Mouse (Mus musculus): ENCODE measurements around the gene Prkca. TPM values are rescaled to one million over a fixed set of nuclear protein-coding genes. Genes with fewer than 3 reads are reported as not detected.
A peak's percentile ranks its signal among the peaks of the same experiment; 100 is the strongest.

Gene Prkca
- total RNA-seq, 1 experiment: 8.4 TPM

DNA sequence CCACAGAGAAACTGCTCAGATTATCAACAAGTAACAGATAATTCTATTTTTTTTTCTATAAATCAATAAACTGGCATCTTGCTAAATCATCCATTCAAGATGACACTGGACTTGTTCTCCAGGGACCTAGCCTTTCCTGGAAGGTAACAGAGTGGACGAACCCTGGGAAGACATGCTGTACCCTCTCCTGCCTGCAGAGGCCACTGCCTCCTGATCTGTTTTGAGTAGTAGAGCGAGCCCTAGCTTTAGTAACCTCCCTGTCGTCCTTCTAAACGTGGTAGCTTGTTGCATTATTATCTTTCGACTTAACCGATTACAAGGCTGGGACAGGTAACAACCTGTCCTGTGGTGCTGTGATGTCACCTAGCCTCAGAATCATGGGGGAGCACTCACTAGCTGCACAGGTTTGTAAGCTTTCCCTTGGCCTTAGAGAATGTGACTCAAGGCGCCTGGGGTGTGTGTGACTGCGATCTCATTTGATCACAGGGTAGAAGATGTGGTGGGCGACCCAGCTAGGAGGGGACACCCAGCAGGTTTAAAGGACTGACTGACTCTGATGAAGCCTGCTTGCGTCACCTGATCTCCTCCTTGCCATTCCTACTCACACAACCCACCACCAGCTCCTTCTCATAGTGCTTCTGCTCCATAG, 312.6 kb downstream of the Prkca start:
- H3K4me3 ChIP-seq (ENCODE audit: insufficient read depth in 1 of 2, low read depth in 1 of 2, low read length in 2 of 2, poor library complexity in 1 of 2, severe bottlenecking in 1 of 2): no peak overlapping the region
- H3K36me3 ChIP-seq (ENCODE audit: control insufficient read depth, insufficient read depth, low read length, poor library complexity, severe bottlenecking): no peaks in the 10 kb centered on the region
- H3K9ac ChIP-seq (ENCODE audit: insufficient read depth, low read depth, low read length, poor library complexity, severe bottlenecking): no peak overlapping the region
- H3K9me3 ChIP-seq (ENCODE audit: control insufficient read depth, insufficient read depth, low read depth, low read length): no peaks in the 10 kb centered on the region
- TF ChIP-seq CHD2 (IDR thresholded peaks at IDR 0.05; ENCODE audit: low read depth, low read length) (no peak), ZNF384 (IDR thresholded peaks at IDR 0.05; ENCODE audit: low read depth, low read length) (no peak), MAFK (IDR thresholded peaks at IDR 0.05; ENCODE audit: insufficient read depth, low read depth, low read length) (no peak), HCFC1 (IDR thresholded peaks at IDR 0.05; ENCODE audit: borderline replicate concordance, insufficient read depth, low read length) (no peak), ZC3H11A (IDR thresholded peaks at IDR 0.05; ENCODE audit: borderline replicate concordance, low read depth, low read length) (peak; percentile 7; the same call in 1 of the 2 replicates)
- H3K4me1 ChIP-seq (ENCODE audit: control insufficient read depth in 2 of 2, insufficient read depth in 2 of 2, low read length in 2 of 2, poor library complexity in 1 of 2): no peaks in the 10 kb centered on the region
- in situ Hi-C loops (cut with MboI; ENCODE audit: low sequenced_read_pairs in 2 of 2, unreplicated experiment in 2 of 2): loop anchor here (10.0 to 25.0 kb wide), 2 partner anchors 344 to 356 kb away; no protein-coding TSS in a partner anchor
- no peak for DNase-seq (ENCODE audit: low read depth, low spot score)
- no peak overlapping the region for H3K27ac ChIP-seq (ENCODE audit: insufficient read depth, low read depth, low read length, poor library complexity, severe bottlenecking)

DNA sequence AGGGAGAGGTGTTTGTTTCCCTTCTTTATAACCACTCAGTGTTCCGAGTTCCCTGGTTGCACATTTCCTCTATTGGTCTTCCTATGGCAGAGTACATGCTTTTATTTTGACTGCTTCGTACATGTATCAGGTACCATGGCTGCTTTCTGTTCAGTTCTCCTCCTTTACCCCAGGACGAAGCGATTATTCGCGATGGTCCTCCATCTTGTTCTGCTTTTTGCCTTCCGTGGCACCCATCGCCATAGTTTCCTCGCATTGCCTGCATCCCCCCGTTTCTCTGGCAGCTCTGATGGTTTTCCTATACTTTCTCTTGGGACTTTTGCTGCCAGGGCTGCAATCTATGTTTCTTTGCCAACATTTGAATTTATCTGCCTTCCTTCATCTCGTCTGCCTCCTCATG, 314.4 kb downstream of the Prkca start:
- in situ Hi-C loops (cut with MboI; ENCODE audit: low sequenced_read_pairs in 2 of 2, unreplicated experiment in 2 of 2): loop anchor here in 1 of 2 experiments (25.0 kb wide), 1 partner anchor 358 kb away; no protein-coding TSS in a partner anchor
- H3K9me3 ChIP-seq (ENCODE audit: control insufficient read depth, insufficient read depth, low read depth, low read length): no peaks in the 10 kb centered on the region
- H3K27ac ChIP-seq (ENCODE audit: insufficient read depth, low read depth, low read length, poor library complexity, severe bottlenecking): no peak overlapping the region
- TF ChIP-seq HCFC1 (IDR thresholded peaks at IDR 0.05; ENCODE audit: borderline replicate concordance, insufficient read depth, low read length) (no peak), ZNF384 (IDR thresholded peaks at IDR 0.05; ENCODE audit: low read depth, low read length) (no peak), ZC3H11A (IDR thresholded peaks at IDR 0.05; ENCODE audit: borderline replicate concordance, low read depth, low read length) (no peak), CHD2 (IDR thresholded peaks at IDR 0.05; ENCODE audit: low read depth, low read length) (no peak), MAFK (IDR thresholded peaks at IDR 0.05; ENCODE audit: insufficient read depth, low read depth, low read length) (no peak)
- no peak for DNase-seq (ENCODE audit: low read depth, low spot score)
- H3K36me3 ChIP-seq (ENCODE audit: control insufficient read depth, insufficient read depth, low read length, poor library complexity, severe bottlenecking): no peaks in the 10 kb centered on the region
- no peak overlapping the region for H3K4me3 ChIP-seq (ENCODE audit: insufficient read depth in 1 of 2, low read depth in 1 of 2, low read length in 2 of 2, poor library complexity in 1 of 2, severe bottlenecking in 1 of 2)
- H3K4me1 ChIP-seq (ENCODE audit: control insufficient read depth in 2 of 2, insufficient read depth in 2 of 2, low read length in 2 of 2, poor library complexity in 1 of 2): no peaks in the 10 kb centered on the region
- no peak overlapping the region for H3K9ac ChIP-seq (ENCODE audit: insufficient read depth, low read depth, low read length, poor library complexity, severe bottlenecking)

DNA sequence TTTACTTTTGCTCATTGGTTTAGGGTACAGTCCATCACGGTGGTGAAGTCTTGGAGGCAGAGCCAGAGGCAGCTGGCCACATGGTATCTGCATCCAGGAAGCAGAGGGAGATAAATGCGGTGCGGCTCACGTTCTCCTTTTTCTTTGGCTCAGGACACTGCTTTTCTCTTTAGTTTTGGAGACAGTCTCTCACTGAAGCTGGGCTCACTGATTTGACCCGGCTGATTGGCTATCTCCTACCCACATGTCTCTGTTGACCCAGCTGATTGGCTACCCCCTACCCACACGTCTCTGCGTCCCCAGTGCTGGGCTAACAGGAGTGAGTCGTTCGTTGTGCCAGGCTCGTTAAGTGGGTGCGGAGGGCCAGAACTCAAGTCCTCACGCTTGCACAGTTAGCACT, 315.3 kb downstream of the Prkca start:
- Histone ChIP-seq H3K4me1 (ENCODE audit: control insufficient read depth in 2 of 2, insufficient read depth in 2 of 2, low read length in 2 of 2, poor library complexity in 1 of 2) (no peaks in the 10 kb centered on the region), H3K36me3 (ENCODE audit: control insufficient read depth, insufficient read depth, low read length, poor library complexity, severe bottlenecking) (no peaks in the 10 kb centered on the region), H3K9me3 (ENCODE audit: control insufficient read depth, insufficient read depth, low read depth, low read length) (no peaks in the 10 kb centered on the region), H3K27ac (ENCODE audit: insufficient read depth, low read depth, low read length, poor library complexity, severe bottlenecking) (no peak overlapping the region), H3K9ac (ENCODE audit: insufficient read depth, low read depth, low read length, poor library complexity, severe bottlenecking) (no peak overlapping the region; the same call in 1 of the 2 replicates), H3K4me3 (ENCODE audit: insufficient read depth in 1 of 2, low read depth in 1 of 2, low read length in 2 of 2, poor library complexity in 1 of 2, severe bottlenecking in 1 of 2) (peak overlapping the region in 1 of 2 experiments; percentile 23; a peak in 1 of 4 replicates)
- peak; percentile 48 for DNase-seq (ENCODE audit: low read depth, low spot score)
- TF ChIP-seq MAFK (IDR thresholded peaks at IDR 0.05; ENCODE audit: insufficient read depth, low read depth, low read length): no peak
- TF ChIP-seq HCFC1 (IDR thresholded peaks at IDR 0.05; ENCODE audit: borderline replicate concordance, insufficient read depth, low read length): no peak
- TF ChIP-seq ZNF384 (IDR thresholded peaks at IDR 0.05; ENCODE audit: low read depth, low read length): no peak
- no peak for TF ChIP-seq CHD2 (IDR thresholded peaks at IDR 0.05; ENCODE audit: low read depth, low read length)
- no peak for TF ChIP-seq ZC3H11A (IDR thresholded peaks at IDR 0.05; ENCODE audit: borderline replicate concordance, low read depth, low read length)
- in situ Hi-C loops (cut with MboI; ENCODE audit: low sequenced_read_pairs in 2 of 2, unreplicated experiment in 2 of 2): loop anchor here in 1 of 2 experiments (25.0 kb wide), 1 partner anchor 359 kb away; no protein-coding TSS in a partner anchor

DNA sequence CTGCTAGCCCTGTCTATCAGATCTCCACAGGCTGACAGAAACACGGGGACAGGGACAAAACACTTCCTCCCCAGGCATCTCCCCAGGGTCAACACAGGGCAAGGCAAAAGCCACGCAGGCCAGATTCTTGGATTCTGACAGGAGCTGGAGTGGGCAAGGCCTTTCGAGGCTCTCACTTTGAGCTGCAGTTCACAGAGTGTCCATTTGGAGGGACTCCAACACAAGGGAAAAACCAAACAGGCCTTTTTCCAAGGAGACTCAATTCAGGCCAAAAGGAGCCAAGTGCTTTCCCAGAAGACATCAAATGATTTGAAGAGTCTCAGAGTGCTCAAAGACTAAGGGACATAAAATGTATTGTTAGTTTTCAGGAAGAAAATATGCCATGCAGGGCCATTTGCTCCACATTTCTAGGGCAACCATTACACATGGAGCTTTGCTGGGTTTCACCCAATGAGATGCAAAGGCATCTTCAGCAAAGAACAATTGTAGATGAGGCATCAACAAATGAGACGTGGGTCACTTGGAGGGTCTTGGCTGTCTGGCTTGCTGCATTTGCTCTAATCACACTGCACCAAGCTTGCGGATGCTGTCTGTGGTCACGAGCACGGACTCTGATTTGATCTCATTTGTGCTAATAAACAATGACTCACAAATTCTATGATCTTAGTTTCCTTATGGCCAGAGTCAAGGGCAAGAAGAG, 317.9 kb downstream of the Prkca start:
- TF ChIP-seq ZC3H11A (IDR thresholded peaks at IDR 0.05; ENCODE audit: borderline replicate concordance, low read depth, low read length) (peak; percentile 35; the same call in 1 of the 2 replicates), CHD2 (IDR thresholded peaks at IDR 0.05; ENCODE audit: low read depth, low read length) (no peak)
- H3K9me3 ChIP-seq (ENCODE audit: control insufficient read depth, insufficient read depth, low read depth, low read length): no peaks in the 10 kb centered on the region
- H3K36me3 ChIP-seq (ENCODE audit: control insufficient read depth, insufficient read depth, low read length, poor library complexity, severe bottlenecking): no peaks in the 10 kb centered on the region
- H3K27ac ChIP-seq (ENCODE audit: insufficient read depth, low read depth, low read length, poor library complexity, severe bottlenecking): no peak overlapping the region
- in situ Hi-C loops (cut with MboI; ENCODE audit: low sequenced_read_pairs in 2 of 2, unreplicated experiment in 2 of 2): loop anchor here in 1 of 2 experiments (25.0 kb wide), 1 partner anchor 361 kb away; no protein-coding TSS in a partner anchor
- H3K4me3 ChIP-seq (ENCODE audit: insufficient read depth in 1 of 2, low read depth in 1 of 2, low read length in 2 of 2, poor library complexity in 1 of 2, severe bottlenecking in 1 of 2): no peak overlapping the region
- H3K9ac ChIP-seq (ENCODE audit: insufficient read depth, low read depth, low read length, poor library complexity, severe bottlenecking): no peak overlapping the region
- H3K4me1 ChIP-seq (ENCODE audit: control insufficient read depth in 2 of 2, insufficient read depth in 2 of 2, low read length in 2 of 2, poor library complexity in 1 of 2): no peaks in the 10 kb centered on the region
- DNase-seq (ENCODE audit: low read depth, low spot score): no peak
